Mouse (Mus musculus) forebrain, embryonic 12.5 days (tissue): ENCODE data around the gene Cyp2r1. TPM values are rescaled to one million over a fixed set of nuclear protein-coding genes. Genes with fewer than 3 reads are reported as not detected.

Source experiments
- polyA plus RNA-seq: library from polyadenylated mRNA; unstranded; fragments of >200 nt; fragmentation: Nextera tagmentation; extraction: Ambion mirVana; gene quantifications from 2 replicates; pipeline ENCODE4 v1.2.1, GENCODE M21; 2016

The Cyp2r1 gene
- polyA plus RNA-seq, 1 experiment from 2014 or later, result 0.95 TPM

Other genes with a start within 250 kb of the Cyp2r1 start
- gene Pde3b, start 147.7 kb downstream of the Cyp2r1 start, polyA plus RNA-seq, result 9.0 TPM in 2 replicates
- gene Calca, start 73.4 kb upstream of the Cyp2r1 start, polyA plus RNA-seq, result 14.8 and 16.7 TPM in 2 replicates
- gene Calcb, start 155.7 kb upstream of the Cyp2r1 start, polyA plus RNA-seq, result 0.35 and 0.40 TPM in 2 replicates
- 0.69 and 0.74 TPM in 2 replicates for gene Insc, start 180.7 kb upstream of the Cyp2r1 start, polyA plus RNA-seq